Mouse (Mus musculus) kidney, postnatal 36 days (tissue): Measurements from ENCODE around the gene Cyp2w1.
A peak's percentile ranks its signal among the peaks of the same experiment; 100 is the strongest.

Experiments
- DNase-seq, 2 experiments: peaks; one replicate each; pipeline ENCODE4 v3.0.0; 2021 to 2022; ENCODE audit warnings: mixed read lengths in 2 of 2

Gene Cyp2w1

GRCm38 (mm10) chr5:139352317-139352716 lies at the start of gene Cyp2w1:
Gene Cyp2w1, plus strand, starts transcription at chr5:139352617.
- DNase-seq, result no peak

GRCm38 (mm10) chr5:139303646-139304061 lies 48.8 kb upstream of the Cyp2w1 start:
- DNase-seq, result peak in 1 of 2 experiments; percentile 35

DNA sequence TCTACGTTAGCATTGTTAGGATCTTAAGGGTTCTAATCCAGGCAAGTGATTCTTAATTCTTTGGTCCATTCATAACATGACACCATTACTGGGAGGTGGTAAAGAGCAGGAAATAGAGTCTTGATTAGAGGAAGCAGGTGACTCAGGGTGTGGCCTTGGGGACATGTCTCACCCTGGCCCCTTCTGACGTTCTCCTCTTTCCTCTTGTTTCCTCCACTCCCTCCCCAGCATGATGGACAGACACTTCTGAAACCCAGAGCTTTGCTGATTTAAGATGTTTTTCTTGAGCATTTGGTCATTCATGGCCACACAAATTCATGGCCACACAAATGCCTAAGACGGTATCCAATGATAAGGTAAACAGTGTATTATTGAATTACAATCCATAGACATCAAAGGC lies 42.5 kb upstream of the Cyp2w1 start:
- no peak for DNase-seq

DNA sequence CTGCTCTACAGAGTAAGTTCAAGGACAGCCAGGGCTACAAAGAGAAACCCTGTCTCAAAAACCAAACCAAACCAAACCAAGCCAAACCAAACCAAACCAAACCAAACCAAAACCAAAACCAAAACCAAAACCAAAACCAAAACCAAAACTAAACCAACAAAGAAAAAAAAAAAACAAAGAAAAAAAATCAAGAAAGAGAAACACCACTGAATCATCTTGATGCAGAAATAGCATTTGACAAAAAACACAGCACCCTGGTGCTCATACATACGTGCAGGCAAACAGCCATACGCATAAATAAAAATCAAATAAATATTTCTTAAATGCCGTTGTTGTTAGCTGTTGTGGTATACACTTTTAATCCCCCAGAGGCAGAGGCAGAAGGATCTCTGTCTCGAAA lies 41.9 kb upstream of the Cyp2w1 start:
- no peak for DNase-seq

GRCm38 (mm10) chr5:139311822-139312221 lies 40.6 kb upstream of the Cyp2w1 start:
- no peak for DNase-seq

- peak; percentile 49 to 59 for DNase-seq
Observed at GRCm38 (mm10) chr5:139313536-139313935, 38.9 kb upstream of the Cyp2w1 start.

GRCm38 (mm10) chr5:139314941-139315642 lies 37.3 kb upstream of the Cyp2w1 start:
- DNase-seq, result peak; percentile 55 to 78

DNA sequence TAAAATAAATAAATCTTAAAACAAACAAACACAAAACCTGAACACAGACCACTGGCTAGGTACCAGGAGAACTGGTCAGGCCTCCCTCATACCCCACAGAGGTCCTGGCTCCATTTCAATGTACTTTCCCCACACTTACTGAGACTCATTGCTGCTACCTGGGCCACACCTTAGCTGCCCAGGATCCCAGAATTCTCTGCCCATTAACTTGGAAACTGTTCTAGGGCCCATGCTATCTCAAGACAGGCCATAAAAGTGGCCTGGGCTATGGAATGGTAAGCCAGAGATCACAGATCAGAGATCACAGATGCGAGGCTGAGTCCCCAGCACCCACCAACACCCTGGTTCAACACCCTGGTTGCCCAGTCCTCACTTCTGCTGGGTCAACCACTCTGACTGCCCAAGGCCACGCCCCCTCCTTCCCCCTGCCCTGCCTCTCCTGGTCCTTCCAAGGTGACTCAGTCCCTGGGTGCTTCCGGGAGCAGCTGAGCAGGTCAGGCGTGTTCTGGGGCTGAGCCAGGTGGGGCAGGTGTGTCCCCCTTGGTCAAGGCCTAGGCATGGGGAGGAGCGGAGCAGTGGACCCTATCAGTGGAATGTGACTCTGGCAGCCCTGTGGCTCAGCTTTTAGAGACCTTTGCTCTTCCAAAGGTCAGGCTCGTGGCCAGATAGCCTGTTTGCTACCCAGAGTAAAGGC lies 35.3 kb upstream of the Cyp2w1 start:
- peak; percentile 96 to 97 for DNase-seq

DNA sequence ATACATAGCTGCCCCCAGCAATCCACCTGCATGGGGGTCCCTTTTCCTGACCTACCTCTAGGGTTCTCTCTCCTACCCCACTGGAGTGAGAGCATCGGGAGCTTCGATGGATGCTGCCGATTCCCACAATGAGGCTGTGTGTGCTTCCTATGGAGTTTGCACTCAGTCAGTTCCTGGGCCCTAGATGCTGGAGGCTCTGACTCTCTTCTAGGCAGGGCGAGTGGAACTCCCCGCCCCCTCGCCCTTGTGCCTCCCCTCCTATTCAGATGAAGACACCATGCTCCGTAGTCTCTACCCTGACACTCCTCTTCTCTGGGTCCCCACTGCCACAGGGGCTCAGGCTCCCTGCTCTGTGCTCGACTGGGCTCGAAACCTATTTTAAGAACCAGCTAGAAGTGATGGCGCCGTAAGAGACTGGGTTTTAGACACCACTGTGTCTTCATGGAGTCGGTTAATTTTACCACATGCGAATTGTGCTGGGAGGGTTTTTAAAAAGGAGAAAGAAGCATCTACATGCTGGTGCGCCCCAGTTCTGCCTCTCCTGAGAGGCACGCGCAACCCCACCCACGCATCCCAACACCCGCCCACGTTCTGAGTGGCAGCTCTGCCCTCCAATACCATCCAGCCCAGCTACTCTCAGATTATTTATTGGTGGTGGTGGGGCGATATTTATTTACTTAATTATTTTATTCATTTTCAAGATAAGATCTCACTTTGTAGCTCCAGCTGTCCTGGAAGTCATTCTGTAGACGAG lies 34.5 kb upstream of the Cyp2w1 start:
- DNase-seq, result peak in 1 of 2 experiments; percentile 41

DNA sequence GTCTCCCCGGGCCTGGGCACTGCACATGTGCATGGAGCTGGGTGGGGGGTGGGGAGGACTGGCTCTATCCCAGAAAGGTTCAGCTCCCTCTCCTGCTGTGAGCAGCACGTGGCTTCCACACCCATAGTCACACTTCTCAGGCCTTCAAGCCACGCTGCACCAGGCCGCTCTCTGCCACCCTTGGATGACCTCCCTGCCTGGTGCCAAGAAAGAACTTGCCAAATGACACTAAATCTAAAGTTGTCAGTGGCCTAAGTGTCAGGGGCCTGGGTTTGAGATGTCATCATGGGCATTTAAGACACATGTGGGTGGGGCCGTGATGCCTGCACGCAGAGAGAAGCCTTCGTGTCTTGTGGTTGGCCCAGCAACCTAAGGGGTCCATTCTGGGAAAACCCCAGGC lies 32.0 kb upstream of the Cyp2w1 start:
- peak; percentile 75 to 76 for DNase-seq

DNA sequence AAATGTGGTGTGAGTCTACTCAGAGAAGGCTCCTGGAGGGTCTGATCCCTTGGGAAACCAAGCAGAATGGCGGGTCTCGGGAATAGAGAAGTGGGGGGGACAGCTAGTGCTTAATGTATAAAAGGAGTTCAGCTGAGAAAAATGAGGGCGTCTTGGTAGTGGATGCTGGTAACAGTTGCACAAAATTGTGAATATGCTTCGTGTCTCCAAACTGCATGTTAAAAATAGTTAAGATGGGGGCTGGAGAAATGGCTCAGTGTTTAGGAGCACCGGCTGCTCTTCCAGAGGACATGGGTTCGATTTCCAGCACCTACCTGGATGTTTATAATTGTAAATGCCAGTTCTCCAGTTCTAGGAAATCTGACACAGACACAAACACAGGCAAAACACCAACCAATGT lies 31.1 kb upstream of the Cyp2w1 start:
- no peak for DNase-seq

GRCm38 (mm10) chr5:139323260-139323924 lies 29.0 kb upstream of the Cyp2w1 start:
- DNase-seq, result peak; percentile 64 to 78

GRCm38 (mm10) chr5:139324045-139324491 lies 28.3 kb upstream of the Cyp2w1 start:
- peak in 1 of 2 experiments; percentile 61 for DNase-seq

DNA sequence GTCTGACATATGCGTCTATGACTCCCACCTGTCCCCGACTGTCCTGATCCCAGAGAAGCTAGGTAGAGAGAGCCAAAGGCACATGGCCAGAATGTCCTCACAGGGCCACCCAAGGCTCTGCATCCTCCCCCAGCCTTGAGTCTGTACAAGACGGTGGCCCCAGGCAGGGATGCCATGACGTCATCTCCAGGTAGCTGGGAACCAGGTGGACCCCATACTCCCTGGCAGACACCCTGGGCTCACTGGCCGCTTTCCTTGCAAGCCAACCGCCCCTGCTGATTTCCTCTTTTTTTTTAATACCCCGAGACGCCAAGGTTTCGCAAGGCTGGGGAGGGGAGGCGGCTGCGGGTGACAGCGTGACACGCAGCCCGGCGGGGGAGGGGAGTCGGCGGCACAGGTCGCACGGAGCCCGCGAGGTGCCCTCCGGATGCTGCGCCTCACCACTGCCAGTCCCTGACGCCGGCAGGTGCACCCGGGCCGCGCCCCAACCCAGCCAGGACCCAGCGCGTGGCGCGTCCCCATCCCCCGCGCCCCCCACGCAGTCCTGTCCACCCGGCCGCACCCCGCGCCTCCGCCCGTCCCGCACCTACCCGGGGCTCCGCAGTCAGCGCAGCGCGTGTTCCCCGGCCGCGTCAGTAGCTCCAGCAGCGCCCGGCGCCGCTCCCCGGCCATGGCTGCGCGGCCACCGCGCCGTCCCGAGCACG lies 27.6 kb upstream of the Cyp2w1 start:
- peak in 1 of 2 experiments; percentile 64 for DNase-seq

GRCm38 (mm10) chr5:139325395-139325966 lies 26.9 kb upstream of the Cyp2w1 start, which contains the start of gene Adap1:
Gene Adap1, minus strand, starts transcription at chr5:139325622.
- peak in 1 of 2 experiments; percentile 80 for DNase-seq

DNA sequence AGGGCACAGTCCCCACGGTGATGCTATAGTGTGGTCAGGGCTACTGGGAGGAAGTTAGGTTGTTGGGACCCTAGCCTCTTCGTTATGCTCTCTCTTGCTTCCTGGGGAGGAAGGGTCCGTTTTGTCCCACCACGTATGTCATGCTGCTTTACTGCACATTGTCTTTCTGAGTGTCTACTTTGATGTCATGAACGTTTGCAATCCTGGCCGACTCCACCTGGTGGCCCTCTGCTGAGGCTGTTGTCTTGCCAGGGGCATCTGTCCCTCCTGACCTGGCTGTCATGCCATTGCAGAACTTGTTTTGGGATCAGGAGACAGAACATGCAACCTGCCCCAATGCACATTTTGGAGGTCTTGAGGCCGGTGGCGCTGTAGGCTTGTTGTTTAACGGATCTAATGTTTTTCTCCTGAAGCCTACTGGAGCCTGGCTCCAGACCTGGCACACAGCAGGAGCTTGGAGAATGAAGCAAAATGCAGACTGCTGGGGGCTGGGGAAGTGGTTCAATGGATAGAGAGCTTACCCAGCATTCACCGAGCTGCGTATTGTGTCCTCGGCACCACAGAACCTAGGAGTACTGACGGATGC lies 26.2 kb upstream of the Cyp2w1 start:
- DNase-seq, result no peak

GRCm38 (mm10) chr5:139326986-139327633 lies 25.3 kb upstream of the Cyp2w1 start:
- no peak for DNase-seq

GRCm38 (mm10) chr5:139327634-139328020 lies 24.8 kb upstream of the Cyp2w1 start:
- DNase-seq, result no peak

GRCm38 (mm10) chr5:139330766-139331165 lies 21.7 kb upstream of the Cyp2w1 start:
- no peak for DNase-seq

DNA sequence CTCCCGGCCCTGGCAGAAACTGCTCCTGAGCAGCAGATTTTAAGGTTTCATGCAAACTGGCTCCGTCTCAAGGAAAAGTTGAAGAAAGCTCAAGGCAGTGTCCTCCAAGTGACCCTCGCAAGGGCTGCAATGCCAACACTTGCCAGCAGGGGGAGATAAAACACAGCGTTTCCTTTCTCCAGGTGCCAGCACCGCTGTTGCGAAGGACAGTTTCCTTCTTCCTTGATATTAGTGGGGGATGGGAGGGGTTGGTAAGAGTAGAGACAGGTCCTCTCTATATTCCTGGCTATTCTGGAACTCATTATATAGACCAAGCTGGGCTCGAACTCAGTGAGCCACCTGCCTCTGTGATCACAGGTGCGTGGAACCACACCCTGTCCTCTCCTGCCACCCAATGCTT lies 20.7 kb upstream of the Cyp2w1 start:
- DNase-seq, result peak; percentile 88 to 93
